Mouse (Mus musculus) granulocyte monocyte progenitor cell, adult 5-6 weeks (primary cell): ENCODE measurements at regions not wholly inside any gene's neighbourhood (a gene's known extent, or its start where the extent isn't known, plus 50 kb on each side); places are given as distances from the start of the nearest gene placed in this dataset.
A peak's percentile ranks its signal among the peaks of the same experiment; 100 is the strongest.

ENCODE experiments used
- ATAC-seq: replicated peaks from 2 replicates; pipeline ENCODE4 v1.8.0; 2016; ENCODE audit warnings: mild to moderate bottlenecking, moderate TSS enrichment, inconsistent platforms; ENCODE audit not compliant: poor library complexity, severe bottlenecking

- ATAC-seq, result no peak
Observed at GRCm38 (mm10) chr3:107826241-107826760, 50.7 kb upstream of the Eps8l3 start.

GRCm38 (mm10) chr3:107825468-107825867 lies 51.6 kb upstream of the Eps8l3 start:
- no peak for ATAC-seq

GRCm38 (mm10) chr3:107824378-107824777 lies 52.7 kb upstream of the Eps8l3 start:
- peak; percentile 76 for ATAC-seq

DNA sequence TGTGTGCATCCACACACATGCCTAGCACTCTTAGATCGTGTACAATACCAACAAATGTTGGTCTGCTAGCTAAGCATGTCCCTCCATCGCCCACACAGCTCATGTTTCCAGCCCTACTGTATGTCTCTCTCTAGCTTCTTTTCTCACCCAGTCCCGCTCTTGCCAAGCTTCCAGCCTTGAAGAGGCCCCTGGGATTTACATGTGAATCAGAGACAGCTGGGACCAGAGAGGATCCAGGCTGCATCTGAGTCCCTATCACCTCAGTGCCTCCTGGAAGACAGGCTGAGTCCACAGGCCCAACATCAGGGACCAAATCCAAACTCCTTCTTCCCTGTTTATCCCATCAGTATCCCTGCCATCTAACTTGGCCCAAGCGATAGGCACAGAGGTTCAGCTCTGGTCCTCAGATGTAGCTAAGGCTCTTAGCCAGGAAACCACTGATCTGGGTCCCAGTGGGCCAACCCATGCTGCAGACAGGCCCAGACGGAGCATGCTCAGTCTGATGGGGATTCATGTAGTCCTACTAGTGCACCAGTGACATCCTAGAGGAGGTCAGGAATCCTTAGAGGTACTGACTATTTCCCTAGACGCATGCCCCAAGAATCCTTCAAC lies 53.3 kb upstream of the Eps8l3 start:
- no peak for ATAC-seq

DNA sequence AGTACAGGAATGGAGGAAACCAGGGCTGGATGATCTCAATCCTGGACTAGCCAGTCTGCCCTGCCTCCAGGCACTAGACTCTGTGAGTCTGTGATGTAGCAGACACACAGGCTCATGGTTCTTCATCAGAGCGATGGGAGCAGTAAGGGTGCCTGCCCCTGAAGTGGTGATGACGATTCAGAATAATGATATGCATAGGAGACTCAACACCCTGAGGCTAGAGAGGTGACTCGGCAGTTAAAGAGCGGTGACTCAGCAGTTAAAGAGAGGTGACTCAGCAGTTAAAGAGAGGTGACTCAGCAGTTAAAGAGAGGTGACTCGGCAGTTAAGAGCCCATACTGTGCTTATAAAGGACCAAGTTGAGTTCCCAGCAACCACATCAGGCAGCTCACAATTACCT lies 53.9 kb upstream of the Eps8l3 start:
- no peak for ATAC-seq

DNA sequence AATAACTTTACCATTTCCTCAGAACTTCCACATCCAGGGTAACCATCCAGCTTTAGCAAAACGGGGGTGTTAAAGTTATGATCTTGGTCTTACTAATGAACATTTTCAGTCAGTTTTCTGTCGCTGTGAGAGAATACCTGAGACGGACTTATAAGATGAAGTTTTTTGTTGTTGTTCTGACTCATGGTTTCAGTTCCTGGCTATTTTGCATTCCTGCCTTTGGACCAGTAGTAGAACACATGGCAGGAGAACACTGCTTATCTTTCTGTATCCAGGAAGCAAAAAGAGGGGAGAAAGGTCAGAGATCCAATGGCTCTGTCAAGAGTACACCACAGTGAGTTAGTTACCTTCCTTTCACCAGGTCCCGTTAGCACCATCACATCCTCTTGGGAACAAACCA lies 54.5 kb upstream of the Eps8l3 start:
- ATAC-seq, result no peak

DNA sequence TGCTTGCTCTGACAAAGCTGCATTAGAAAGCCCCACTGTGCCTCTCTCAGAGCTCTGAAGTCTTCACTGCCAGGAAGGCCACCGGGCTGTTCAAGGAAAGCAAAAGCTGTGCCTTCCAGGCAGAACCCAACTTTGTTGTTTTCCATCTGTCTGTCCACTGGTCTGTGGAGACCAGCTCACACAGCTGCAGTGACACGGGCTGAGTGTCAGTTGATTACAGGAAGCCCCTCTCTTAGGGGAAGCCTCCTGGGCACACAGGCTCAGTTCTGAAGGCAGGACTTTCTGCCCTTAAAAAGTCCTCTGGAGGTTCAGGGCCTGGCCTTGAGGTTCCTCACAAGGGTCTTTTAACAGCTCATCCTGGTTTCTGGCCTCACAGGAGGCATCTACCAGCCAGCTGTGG lies 55.1 kb upstream of the Eps8l3 start:
- no peak for ATAC-seq

- ATAC-seq, result no peak
Observed at GRCm38 (mm10) chr3:107819622-107820021, 57.4 kb upstream of the Eps8l3 start.

DNA sequence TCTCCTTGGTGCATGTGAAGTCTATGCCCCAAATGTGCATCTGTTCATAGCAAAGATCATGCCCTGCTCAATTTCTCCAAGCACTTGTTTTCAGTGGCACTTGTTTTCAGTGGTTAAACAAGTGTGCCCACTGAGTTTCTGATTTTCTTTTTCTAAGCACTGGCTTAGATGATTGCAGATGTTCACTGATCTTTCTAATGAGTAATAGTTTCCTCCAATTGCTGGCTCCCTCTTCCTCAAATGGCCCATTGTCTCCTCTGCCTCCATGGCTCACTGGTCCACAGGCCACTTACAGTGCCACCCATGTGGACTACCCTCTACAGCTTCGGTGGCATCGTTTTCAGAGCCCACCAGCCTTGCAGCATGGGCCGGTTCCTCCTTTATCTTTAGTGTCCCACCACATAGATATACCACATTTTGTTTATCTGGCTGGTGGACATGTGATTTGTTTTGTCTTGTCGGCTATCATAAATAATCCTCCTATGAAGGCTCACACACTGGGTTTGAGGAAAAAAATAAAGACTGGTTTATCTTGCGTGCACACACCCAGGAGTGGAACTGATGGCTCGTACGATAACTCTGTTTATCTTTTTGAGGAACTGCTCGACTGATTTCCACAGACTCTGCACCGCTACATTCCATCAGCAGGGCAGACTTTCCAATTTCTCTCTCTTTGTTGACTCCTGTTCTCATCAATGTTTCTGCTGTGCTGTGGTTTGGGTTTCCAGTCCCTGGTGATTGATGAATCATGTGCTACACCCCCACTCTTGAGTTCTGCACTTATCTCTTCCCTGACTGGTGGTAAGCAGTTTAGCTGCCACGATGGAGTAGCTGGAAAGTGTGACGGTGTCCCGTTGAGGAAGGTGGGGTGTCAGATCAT lies 58.2 kb upstream of the Eps8l3 start:
- peak; percentile 66 for ATAC-seq

- no peak for ATAC-seq
Observed at GRCm38 (mm10) chr3:107816031-107816430, 55.8 kb upstream of the Csf1 start.

- no peak for ATAC-seq
Observed at GRCm38 (mm10) chr3:107814280-107814679, 54.0 kb upstream of the Csf1 start.

GRCm38 (mm10) chr3:107812885-107813284 lies 52.6 kb upstream of the Csf1 start:
- no peak for ATAC-seq

- no peak for ATAC-seq
Observed at GRCm38 (mm10) chr3:107812341-107812740, 52.1 kb upstream of the Csf1 start.

GRCm38 (mm10) chr3:107810452-107811050 lies 50.3 kb upstream of the Csf1 start:
- no peak for ATAC-seq
